Mouse (Mus musculus) large intestine, adult 2 months (tissue): ENCODE measurements around the gene Mlph. TPM values are rescaled to one million over a fixed set of nuclear protein-coding genes. Genes with fewer than 3 reads are reported as not detected.

Source experiments
- DNase-seq: peaks from one replicate; pipeline ENCODE4 v3.0.0-alpha.2; 2012; ENCODE audit warnings: low read depth, low spot score
- WGBS: fragments of 180-500 bp; shearing (Covaris S2); methylation state at CpG from one replicate; pipeline ENCODE4 v1.1.7; 2018; 5-methylcytosine and 5-hydroxymethylcytosine counted together
- polyA plus RNA-seq: library from polyadenylated mRNA; depleted of rRNA; stranded (reverse); fragments of >200 nt; gene quantifications from 2 replicates; pipeline ENCODE4 v1.2.3, GENCODE M21; 2012

The Mlph gene
- polyA plus RNA-seq, 1 experiment = 18.8 TPM

GRCm38 (mm10) chr1:90904729-90905404 lies 10.0 kb upstream of the Mlph start:
- DNase-seq = no peak
- WGBS = 70% methylated on average over 7 of the region's 7 CpGs

DNA sequence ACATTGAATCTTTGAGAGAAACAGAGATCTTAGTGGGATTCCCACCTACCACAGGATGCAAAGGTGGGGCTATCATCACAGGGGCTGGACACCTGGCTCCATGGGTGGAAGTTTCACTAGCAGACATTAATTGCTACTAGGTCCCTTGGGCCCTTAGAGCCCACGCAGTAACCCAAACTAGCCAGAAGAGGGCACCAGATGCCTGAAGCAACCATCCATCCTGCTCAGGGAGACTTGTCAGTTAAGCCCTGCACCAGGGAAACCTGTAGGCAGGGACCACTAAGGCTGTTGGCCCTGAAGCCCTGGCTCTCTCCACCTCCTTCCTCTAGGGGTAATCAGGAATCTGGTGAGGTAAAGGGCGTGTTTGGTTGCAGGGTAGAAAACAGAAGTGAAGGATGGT lies 8.5 kb upstream of the Mlph start:
- 14% methylated on average over 2 of the region's 2 CpGs for WGBS
- no peak for DNase-seq

DNA sequence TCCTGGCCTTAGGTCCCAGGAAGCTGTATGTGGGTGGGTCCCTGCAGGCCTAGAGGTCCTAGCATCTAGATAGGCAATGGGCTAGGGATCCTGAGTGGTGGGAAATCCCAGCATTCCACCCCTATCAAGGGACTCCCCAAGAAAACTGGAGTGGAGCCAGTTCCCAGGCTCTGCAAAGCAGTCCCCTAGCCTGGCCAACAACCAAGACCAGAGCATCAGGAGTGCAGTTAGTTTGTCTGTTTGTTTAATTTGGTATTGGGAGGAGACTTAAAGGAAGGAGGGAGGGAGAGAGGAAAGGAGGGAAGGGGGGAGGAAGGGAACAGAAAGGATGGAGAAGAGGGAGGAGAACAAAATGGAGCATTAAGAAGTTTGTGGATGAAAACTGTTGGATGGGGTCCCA lies 5.7 kb upstream of the Mlph start:
- no peak for DNase-seq

- WGBS = 5% methylated on average over 17 of the region's 17 CpGs
- no peak for DNase-seq
These were observed 5.2 kb upstream of the Mlph start for GRCm38 (mm10) chr1:90909631-90910152.

DNA sequence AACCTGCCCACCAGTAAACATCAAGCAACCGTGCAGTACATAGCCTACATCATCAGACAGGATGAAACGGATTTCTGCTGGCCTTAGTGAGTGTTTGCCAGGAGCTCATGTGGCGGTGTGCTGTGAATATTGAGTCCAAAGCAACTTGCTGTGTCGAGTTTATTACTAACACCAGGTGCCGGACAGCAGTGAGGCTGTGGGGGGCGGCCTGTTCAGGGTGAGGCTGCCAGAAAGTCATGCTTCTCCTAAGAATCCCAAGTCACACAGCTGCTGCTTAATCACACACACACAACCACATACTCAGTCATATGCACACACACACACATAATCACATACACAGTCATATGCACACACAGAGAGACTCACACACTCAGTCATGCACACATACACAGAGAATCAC lies 1.7 kb upstream of the Mlph start:
- 70% methylated on average over 6 of the region's 6 CpGs for WGBS
- no peak for DNase-seq

GRCm38 (mm10) chr1:90917509-90917908 lies 2.6 kb downstream of the Mlph start:
- no peak for DNase-seq
- 63% methylated on average over 6 of the region's 6 CpGs for WGBS

DNA sequence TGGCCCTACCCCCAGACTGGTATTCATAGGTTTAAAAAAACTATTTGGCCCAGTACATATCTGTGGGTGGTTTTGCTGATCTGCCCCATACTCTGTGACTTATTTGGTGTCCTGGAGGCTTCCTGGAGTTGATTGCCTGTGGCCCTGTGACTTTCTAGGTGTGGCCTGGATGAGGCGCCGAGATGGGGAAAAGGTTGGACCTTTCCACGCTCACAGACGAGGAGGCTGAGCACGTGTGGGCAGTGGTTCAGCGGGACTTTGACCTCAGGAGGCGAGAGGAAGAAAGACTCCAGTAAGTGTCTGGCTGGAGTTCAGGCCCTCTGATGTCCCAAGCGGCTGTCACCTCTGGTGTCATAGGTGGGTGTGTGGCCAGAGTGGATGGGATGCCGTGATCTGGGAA lies 6.8 kb downstream of the Mlph start:
- DNase-seq = no peak
- WGBS = 31% methylated on average over 9 of the region's 9 CpGs

DNA sequence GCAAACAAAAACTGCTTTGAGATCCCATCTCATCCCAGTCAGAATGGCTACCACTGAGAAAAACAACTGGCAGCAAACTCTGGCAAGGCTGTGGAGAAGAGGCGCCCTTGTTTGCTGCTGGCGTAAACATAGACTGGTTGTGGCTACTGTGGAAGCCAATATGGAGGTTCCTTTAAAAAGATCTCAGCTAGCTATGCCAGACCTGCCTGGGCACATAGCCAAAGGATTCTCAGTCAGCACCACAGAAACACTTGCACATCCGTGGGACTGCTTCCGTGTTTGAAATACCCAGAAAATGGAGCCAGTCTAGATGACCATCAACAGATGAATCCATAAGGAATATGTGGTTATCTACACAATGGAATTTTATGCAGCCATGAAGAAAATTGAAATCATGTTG lies 11.1 kb downstream of the Mlph start:
- WGBS = 29% methylated on average over 4 of the region's 4 CpGs
- no peak for DNase-seq

DNA sequence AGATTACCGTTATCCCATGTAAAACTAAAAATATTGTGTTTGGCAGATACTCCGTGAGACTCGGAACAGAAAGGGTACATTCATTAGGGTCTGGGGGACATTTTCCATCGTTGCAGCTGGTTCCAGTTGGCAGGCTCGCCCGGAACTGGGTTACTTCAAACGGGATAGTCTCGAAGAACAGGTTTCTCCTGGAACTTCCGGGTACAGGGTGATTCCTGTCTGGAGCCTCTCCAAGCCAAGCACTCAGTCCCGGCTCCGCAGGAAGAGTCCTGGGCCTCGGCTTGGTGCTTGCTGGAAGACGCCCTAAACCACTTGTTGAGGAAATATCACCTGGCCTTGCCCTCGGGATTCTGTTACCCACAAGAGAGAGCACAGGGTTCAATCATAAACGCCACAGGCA lies 12.4 kb downstream of the Mlph start:
- no peak for DNase-seq
- 22% methylated on average over 15 of the region's 15 CpGs for WGBS

- WGBS = 18% methylated on average over 23 of the region's 23 CpGs
- no peak for DNase-seq
These were observed 13.2 kb downstream of the Mlph start for GRCm38 (mm10) chr1:90927929-90928574.

- 17% methylated on average over 6 of the region's 6 CpGs for WGBS
- DNase-seq = no peak
These were observed 13.7 kb downstream of the Mlph start for GRCm38 (mm10) chr1:90928575-90928934.

GRCm38 (mm10) chr1:90933001-90933400 lies 18.1 kb downstream of the Mlph start:
- no peak for DNase-seq
- WGBS = 89% methylated on average over 5 of the region's 5 CpGs

- WGBS = 81% methylated on average over 9 of the region's 9 CpGs
- no peak for DNase-seq
These were observed 22.1 kb downstream of the Mlph start for GRCm38 (mm10) chr1:90936990-90937389.

GRCm38 (mm10) chr1:90939980-90940379 lies 25.1 kb downstream of the Mlph start:
- WGBS = 77% methylated on average over 4 of the region's 4 CpGs
- no peak for DNase-seq

DNA sequence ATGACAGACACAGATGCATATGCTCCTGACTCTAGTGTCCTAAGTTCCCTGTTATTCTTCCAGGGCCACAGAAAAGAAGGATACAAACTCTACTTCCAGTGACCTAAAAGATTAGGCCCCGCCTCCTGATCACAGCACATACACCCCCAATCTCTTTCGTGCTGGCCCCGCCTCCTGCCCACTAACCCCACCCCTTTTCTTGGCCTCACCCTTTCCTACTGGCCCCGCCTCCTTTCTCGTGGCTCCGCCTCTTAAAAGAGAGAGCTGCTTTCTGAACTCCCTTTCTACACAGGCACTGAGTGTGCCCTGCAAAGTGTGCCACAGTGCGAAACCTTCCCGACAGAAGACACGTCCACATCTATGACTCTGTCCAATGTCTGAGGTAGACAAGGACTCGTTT lies 30.3 kb downstream of the Mlph start:
- no peak for DNase-seq
- WGBS = 74% methylated on average over 10 of the region's 10 CpGs

GRCm38 (mm10) chr1:90947252-90947651 lies 32.4 kb downstream of the Mlph start:
- WGBS = 56% methylated on average over 2 of the region's 2 CpGs
- DNase-seq = no peak

DNA sequence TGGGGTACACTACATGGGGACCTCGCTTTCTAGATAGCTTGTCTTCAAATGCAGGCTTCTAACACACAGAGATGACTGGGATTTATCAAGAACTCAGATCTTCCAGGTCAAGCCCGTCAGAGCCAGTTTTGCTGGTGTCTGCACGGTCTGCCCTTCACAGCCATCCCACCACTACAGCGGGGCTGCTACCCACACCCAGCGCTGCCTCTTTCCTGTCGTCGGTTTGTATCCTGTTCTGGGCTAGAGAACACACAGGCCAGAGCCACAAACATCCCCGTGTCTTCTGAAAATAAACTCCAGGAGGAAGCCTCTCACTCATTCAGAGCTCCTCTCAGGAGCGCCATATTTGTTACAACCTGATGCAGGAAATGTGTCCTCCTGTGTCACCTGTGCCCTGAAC lies 34.4 kb downstream of the Mlph start:
- 61% methylated on average over 9 of the region's 9 CpGs for WGBS
- no peak for DNase-seq

DNA sequence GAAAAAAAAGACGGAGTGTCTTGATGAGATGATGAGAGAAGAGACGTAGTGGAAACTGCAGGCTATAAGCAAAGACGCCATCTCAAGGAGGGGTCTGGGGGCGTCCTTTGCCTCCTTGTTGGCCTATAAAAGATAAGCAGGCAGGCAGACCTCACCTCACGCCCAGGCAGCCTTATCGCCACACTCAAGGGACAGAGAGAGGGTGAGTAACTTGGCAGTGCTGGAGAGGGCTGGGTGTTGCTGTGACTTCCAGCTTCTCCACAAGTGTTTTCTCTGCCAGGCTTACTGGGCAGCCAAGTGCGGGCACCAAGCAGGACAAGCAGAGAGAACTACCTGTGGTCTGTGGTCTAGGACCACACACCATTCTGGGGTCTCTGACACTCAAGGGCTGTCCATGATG lies 36.8 kb downstream of the Mlph start:
- 73% methylated on average over 7 of the region's 7 CpGs for WGBS
- no peak for DNase-seq

- DNase-seq = no peak
- WGBS = 90% methylated on average over 8 of the region's 8 CpGs
These were observed 37.9 kb downstream of the Mlph start, which contains the start of gene Prlh for GRCm38 (mm10) chr1:90952808-90953207. Gene Prlh, plus strand, starts transcription at chr1:90953108.

DNA sequence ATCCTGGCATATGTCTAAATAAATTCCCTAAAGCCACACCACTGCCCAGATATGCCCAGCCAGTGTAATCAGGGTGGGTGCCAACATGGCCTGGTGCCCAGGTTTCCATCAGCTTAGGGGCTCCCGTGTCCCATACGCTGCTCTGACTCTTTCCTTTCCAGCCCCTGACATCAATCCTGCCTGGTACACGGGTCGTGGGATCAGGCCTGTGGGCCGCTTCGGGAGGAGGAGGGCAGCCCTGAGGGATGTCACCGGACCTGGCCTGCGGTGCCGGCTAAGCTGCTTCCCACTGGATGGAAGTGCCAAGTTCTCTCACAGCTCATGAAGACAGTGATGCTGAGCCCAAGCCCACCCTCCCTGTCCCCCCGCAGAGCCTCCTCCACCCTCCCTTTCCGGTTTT lies 38.8 kb downstream of the Mlph start:
- no peak for DNase-seq
- WGBS = 59% methylated on average over 11 of the region's 11 CpGs

GRCm38 (mm10) chr1:90956245-90957096 lies 41.6 kb downstream of the Mlph start:
- WGBS = 33% methylated on average over 7 of the region's 7 CpGs
- DNase-seq = no peak
